8 mouse cellular contexts compared by ENCODE assay signal in genomic region chr1:178276054-178276911, GRCm38 (mm10). TPM values are rescaled to one million over a fixed set of nuclear protein-coding genes. Genes with fewer than 3 reads are reported as not detected.
A peak's percentile ranks its signal among the peaks of the same experiment; 100 is the strongest.
DNase-seq lines count a peak whose midpoint lies in the region; ATAC-seq and TF ChIP-seq lines count a peak whose summit lies in the region.

No protein-coding gene starts in this region.

- H3K4me3 ChIP-seq in forebrain, embryonic 11.5 days (ENCODE audit: low read depth, low read length) = peak overlapping the region; percentile 62
- peak overlapping the region; percentile 77 for H3K4me3 ChIP-seq in heart, postnatal 0 days (ENCODE audit: low read depth, low read length)
- H3K4me3 ChIP-seq in liver, embryonic 12.5 days = peak overlapping the region; percentile 59

- TF ChIP-seq EP300 in heart, postnatal 0 days (IDR thresholded peaks at IDR 0.05; ENCODE audit: low read depth) = no peak

- H3K36me3 ChIP-seq in forebrain, embryonic 11.5 days (ENCODE audit: control insufficient read depth, insufficient read depth, low read length) = no peaks in the 10 kb centered on the region
- H3K36me3 ChIP-seq in heart, postnatal 0 days (replicated peaks; ENCODE audit: control insufficient read depth, insufficient read depth, low read length) = no peaks in the 10 kb centered on the region
- no peaks in the 10 kb centered on the region for H3K36me3 ChIP-seq in liver, embryonic 12.5 days

- peak overlapping the region; percentile 74 for H3K4me2 ChIP-seq in forebrain, embryonic 11.5 days (ENCODE audit: low read depth, low read length, severe bottlenecking)
- H3K4me2 ChIP-seq in heart, postnatal 0 days (ENCODE audit: low read depth, low read length) = peak overlapping the region; percentile 76
- peak overlapping the region; percentile 75 for H3K4me2 ChIP-seq in liver, embryonic 12.5 days

- peak; percentile 67 for DNase-seq in layer of hippocampus, adult 11-12 months (ENCODE audit: low spot score)
- no peak for DNase-seq in layer of hippocampus, adult 9-10 months (ENCODE audit: low spot score)
- peak; percentile 83 for DNase-seq in forebrain, embryonic 11.5 days (ENCODE audit: low spot score)
- peak; percentile 59 for DNase-seq in heart, postnatal 0 days (ENCODE audit: low spot score)
- peak; percentile 53 to 69 for DNase-seq in kidney, postnatal 25 days
- peak; percentile 77 for DNase-seq in neural tube, embryonic 10.5 days (ENCODE audit: extremely low spot score, low spot score)
- peak; percentile 75 for DNase-seq in testis, postnatal 14 days (ENCODE audit: low spot score)

- no peak overlapping the region for H3K27ac ChIP-seq in forebrain, embryonic 11.5 days (ENCODE audit: low read depth, low read length)
- H3K27ac ChIP-seq in heart, postnatal 0 days (ENCODE audit: low read depth) = peak overlapping the region; percentile 58
- no peak overlapping the region for H3K27ac ChIP-seq in liver, embryonic 12.5 days

- H3K4me1 ChIP-seq in forebrain, embryonic 11.5 days (replicated peaks; ENCODE audit: control insufficient read depth, insufficient read depth, low read length) = 0 out of 2 replicates have a peak, but pooled peaks cover 2% of the 10 kb centered on the region
- no peaks in the 10 kb centered on the region for H3K4me1 ChIP-seq in heart, postnatal 0 days (ENCODE audit: control insufficient read depth, insufficient read depth)
- H3K4me1 ChIP-seq in liver, embryonic 12.5 days = peaks cover 9% of the 10 kb centered on the region; the same call in 1 of the 2 replicates

- H3K9ac ChIP-seq in forebrain, embryonic 11.5 days (ENCODE audit: low read length) = peak overlapping the region; percentile 76
- H3K9ac ChIP-seq in heart, postnatal 0 days (replicated peaks; ENCODE audit: low read depth, low read length) = peak overlapping the region; percentile 86
- H3K9ac ChIP-seq in liver, embryonic 12.5 days = peak overlapping the region; percentile 45

- WGBS in forebrain, embryonic 11.5 days = under 1% methylated on average over 81 of the region's 87 CpGs
- 1% methylated on average over 72 of the region's 87 CpGs for WGBS in heart, postnatal 0 days
- under 1% methylated on average over 87 of the region's 87 CpGs for WGBS in liver, embryonic 12.5 days (ENCODE audit: insufficient replicate concordance)

- H3K27me3 ChIP-seq in forebrain, embryonic 11.5 days (ENCODE audit: control insufficient read depth, insufficient read depth, low read length) = no peaks in the 10 kb centered on the region; the same call in 1 of the 2 replicates
- no peaks in the 10 kb centered on the region for H3K27me3 ChIP-seq in heart, postnatal 0 days (ENCODE audit: control insufficient read depth, insufficient read depth, low read length)
- peaks cover 40% of the 10 kb centered on the region for H3K27me3 ChIP-seq in liver, embryonic 12.5 days (replicated peaks)

- ATAC-seq in forebrain, embryonic 11.5 days (replicated peaks; ENCODE audit: low FRiP score) = peak; percentile 90
- ATAC-seq in heart, postnatal 0 days (ENCODE audit: insufficient read depth, low read depth) = peak; percentile 81
- peak; percentile 59; the same call in 1 of the 2 replicates for ATAC-seq in liver, embryonic 12.5 days

- no peaks in the 10 kb centered on the region for H3K9me3 ChIP-seq in forebrain, embryonic 11.5 days (ENCODE audit: control insufficient read depth, low read length)
- H3K9me3 ChIP-seq in heart, postnatal 0 days (replicated peaks; ENCODE audit: control insufficient read depth, low read length) = no peaks in the 10 kb centered on the region
- H3K9me3 ChIP-seq in liver, embryonic 12.5 days (replicated peaks) = no peaks in the 10 kb centered on the region

- no peak for TF ChIP-seq CTCF in heart, postnatal 0 days (IDR thresholded peaks at IDR 0.05; ENCODE audit: low read depth)

RNA-seq across cellular contexts. Expression of gene Cox20, which starts 42.6 kb away (rescaled TPM):
- 111 and 112 TPM in 2 replicates for polyA plus RNA-seq in forebrain, embryonic 11.5 days (2014; fragmentation: Nextera tagmentation; extraction: Ambion mirVana)
- total RNA-seq in heart, postnatal 0 days (2014; rRNA removed; ENCODE audit: low replicate concordance) = 160 and 268 TPM in 2 replicates
- polyA plus RNA-seq in heart, postnatal 0 days (2015; fragmentation: Nextera tagmentation; extraction: Ambion mirVana) = 519 and 555 TPM in 2 replicates
- 103 and 110 TPM in 2 replicates for polyA plus RNA-seq in liver, embryonic 12.5 days (2016; fragmentation: Nextera tagmentation; extraction: Ambion mirVana)
